Mouse (Mus musculus) liver, adult 2 months (tissue): ENCODE data around the gene Mrln.

Source experiments
- CTCF ChIP-seq: fragments of 200-500 bp; IDR thresholded peaks from 2 replicates; pipeline ENCODE4 v1.5.1; 2011; ENCODE audit warnings: low read depth, low read length, control low read depth
- POLR2A ChIP-seq: fragments of 200-500 bp; IDR thresholded peaks from 2 replicates; pipeline ENCODE4 v1.6.1; 2011; ENCODE audit warnings: low read length, control low read depth; ENCODE audit not compliant: insufficient read depth; ENCODE audit errors: extremely low read depth

DNA sequence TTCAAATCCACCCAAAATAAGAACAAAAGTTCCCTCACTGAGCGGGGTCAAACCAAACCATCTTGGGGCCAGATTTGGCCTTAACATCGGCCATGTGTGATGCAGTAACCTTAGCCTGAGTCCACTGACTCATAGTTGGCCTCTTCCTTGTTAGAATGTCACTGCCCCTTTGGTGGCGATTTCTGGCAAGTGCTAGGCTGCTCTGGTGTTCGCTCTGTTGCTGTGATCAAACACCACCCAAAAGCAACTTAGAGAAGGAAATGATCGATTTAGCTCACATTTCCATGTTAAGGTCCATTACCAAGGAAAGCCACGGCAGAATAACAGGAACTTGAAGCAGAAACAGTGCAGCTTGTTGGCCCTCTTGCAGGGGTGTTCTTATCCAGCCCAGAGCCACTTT is 46.3 kb downstream of the Mrln start:
- no peak for TF ChIP-seq CTCF
- no peak for TF ChIP-seq POLR2A
